Mouse (Mus musculus): ENCODE results near the gene Cpxm1.

Cpxm1 gene

GRCm38 (mm10) chr2:130397186-130397985, at the start of gene Cpxm1:
Gene Cpxm1 (minus strand): TSS chr2:130397574.
- peak; percentile 16 for DNase-seq

- DNase-seq = no peak
Observed at GRCm38 (mm10) chr2:130442162-130442561, 44.8 kb upstream of the Cpxm1 start.

- DNase-seq = no peak
Observed at GRCm38 (mm10) chr2:130439840-130440480, 42.6 kb upstream of the Cpxm1 start.

GRCm38 (mm10) chr2:130438861-130439260, 41.5 kb upstream of the Cpxm1 start:
- no peak for DNase-seq

- DNase-seq = no peak
Observed at GRCm38 (mm10) chr2:130436769-130437168, 39.4 kb upstream of the Cpxm1 start.

GRCm38 (mm10) chr2:130433152-130433551, 35.8 kb upstream of the Cpxm1 start:
- no peak for DNase-seq

GRCm38 (mm10) chr2:130432157-130432556, 34.8 kb upstream of the Cpxm1 start:
- no peak for DNase-seq

- DNase-seq = no peak
Observed at GRCm38 (mm10) chr2:130430484-130430883, 33.1 kb upstream of the Cpxm1 start.

GRCm38 (mm10) chr2:130429851-130430250, 32.5 kb upstream of the Cpxm1 start:
- DNase-seq = no peak

- DNase-seq = no peak
Observed at GRCm38 (mm10) chr2:130425112-130425511, 27.7 kb upstream of the Cpxm1 start.

- DNase-seq = peak; percentile 94
Observed at GRCm38 (mm10) chr2:130424126-130424853, 26.9 kb upstream of the Cpxm1 start, which contains the start of the genes Vps16 and Pced1a. Gene Vps16 (plus strand): TSS chr2:130424339. Gene Pced1a (minus strand): TSS chr2:130424701.

GRCm38 (mm10) chr2:130423397-130424125, 26.2 kb upstream of the Cpxm1 start:
- DNase-seq = peak; percentile 85

GRCm38 (mm10) chr2:130421781-130422620, 24.6 kb upstream of the Cpxm1 start:
- DNase-seq = peak; percentile 52

- DNase-seq = no peak
Observed at GRCm38 (mm10) chr2:130414094-130414856, 16.9 kb upstream of the Cpxm1 start.

GRCm38 (mm10) chr2:130412775-130413174, 15.4 kb upstream of the Cpxm1 start:
- DNase-seq = no peak

GRCm38 (mm10) chr2:130411558-130412495, 14.5 kb upstream of the Cpxm1 start:
- peak; percentile 73 for DNase-seq

- no peak for DNase-seq
Observed at GRCm38 (mm10) chr2:130408194-130408593, 10.8 kb upstream of the Cpxm1 start.

- DNase-seq = no peak
Observed at GRCm38 (mm10) chr2:130406178-130406577, 8.8 kb upstream of the Cpxm1 start, which contains the start of gene Tmem239. Gene Tmem239 (plus strand): TSS chr2:130406478.

- no peak for DNase-seq
Observed at GRCm38 (mm10) chr2:130404939-130405338, 7.6 kb upstream of the Cpxm1 start, which contains the start of the genes Gm28372 and 1700020A23Rik. Gene Gm28372 (plus strand): TSS chr2:130405239. Gene 1700020A23Rik (plus strand): TSS chr2:130405259.

- DNase-seq = no peak
Observed at GRCm38 (mm10) chr2:130401891-130402290, 4.5 kb upstream of the Cpxm1 start.
